Mouse (Mus musculus): Measurements from ENCODE around the gene Olfr568. TPM values are rescaled to one million over a fixed set of nuclear protein-coding genes. Genes with fewer than 3 reads are reported as not detected.

The Olfr568 gene
- polyA plus RNA-seq (2012; rRNA removed): not detected in 2 replicates

DNA sequence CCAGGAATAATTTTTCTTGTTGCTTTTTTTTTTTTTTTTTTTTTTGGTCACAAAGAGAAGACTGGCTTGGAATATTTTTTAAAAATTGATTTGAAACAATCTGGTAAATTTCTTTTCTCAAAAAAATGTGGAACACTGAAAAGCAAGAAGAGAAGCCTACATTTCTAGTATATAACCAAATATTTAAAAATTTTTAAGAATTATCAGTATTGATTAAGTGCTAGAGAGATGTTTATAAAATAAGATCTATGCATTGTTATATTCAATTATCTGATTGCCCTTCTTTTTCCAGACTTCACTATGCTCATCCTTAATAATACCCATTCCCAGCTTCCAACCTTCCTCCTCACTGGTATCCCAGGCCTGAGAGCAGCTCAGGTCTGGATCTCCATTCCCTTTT is at the start of gene Olfr568:
Gene Olfr568 (plus strand): TSS at position 301 of the 400 bp plus-strand sequence.
- no peaks in the 10 kb centered on the region for H3K27me3 ChIP-seq (ENCODE audit: control insufficient read depth, insufficient read depth, low read length)
- no peak within 1 kb of the TSS for H3K27ac ChIP-seq (ENCODE audit: insufficient read depth, low read length)
- H3K4me3 ChIP-seq (replicated peaks; ENCODE audit: insufficient read depth, low read depth, low read length): no peak within 1 kb of the TSS
- TF ChIP-seq POLR2A (IDR thresholded peaks at IDR 0.05; ENCODE audit: borderline replicate concordance, insufficient read depth, low read length) (no peak), CTCF (IDR thresholded peaks at IDR 0.05; ENCODE audit: borderline replicate concordance, insufficient read depth, low read depth, low read length) (no peak)
- no peaks in the 10 kb centered on the region for H3K4me1 ChIP-seq (ENCODE audit: control insufficient read depth, insufficient read depth, low read length)
- DNase-seq: no peak

DNA sequence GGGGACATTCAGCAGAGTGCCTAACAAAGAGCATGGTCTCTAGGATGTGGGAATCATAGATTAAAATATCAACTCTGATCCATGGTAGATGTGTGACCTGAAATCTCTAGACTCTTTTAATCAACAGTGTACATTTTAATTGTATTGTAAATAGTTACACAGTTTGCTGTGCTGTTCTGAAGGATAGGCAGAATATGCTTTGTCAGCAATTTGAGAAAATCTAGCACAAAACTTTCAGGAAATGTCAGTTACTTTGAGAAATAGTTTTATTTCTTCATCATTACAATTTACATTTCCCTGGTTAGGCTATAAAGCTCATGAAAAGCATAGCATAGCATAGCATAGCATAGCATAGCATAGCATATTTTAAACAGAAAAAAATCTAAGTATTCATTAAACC is 21.1 kb upstream of the Olfr568 start:
- no peak overlapping the region for H3K27ac ChIP-seq (ENCODE audit: insufficient read depth, low read length)
- no peaks in the 10 kb centered on the region for H3K27me3 ChIP-seq (ENCODE audit: control insufficient read depth, insufficient read depth, low read length)
- no peaks in the 10 kb centered on the region for H3K4me1 ChIP-seq (ENCODE audit: control insufficient read depth, insufficient read depth, low read length)
- DNase-seq: no peak
- TF ChIP-seq POLR2A (IDR thresholded peaks at IDR 0.05; ENCODE audit: borderline replicate concordance, insufficient read depth, low read length) (no peak), CTCF (IDR thresholded peaks at IDR 0.05; ENCODE audit: borderline replicate concordance, insufficient read depth, low read depth, low read length) (no peak)
- no peak overlapping the region for H3K4me3 ChIP-seq (replicated peaks; ENCODE audit: insufficient read depth, low read depth, low read length)

DNA sequence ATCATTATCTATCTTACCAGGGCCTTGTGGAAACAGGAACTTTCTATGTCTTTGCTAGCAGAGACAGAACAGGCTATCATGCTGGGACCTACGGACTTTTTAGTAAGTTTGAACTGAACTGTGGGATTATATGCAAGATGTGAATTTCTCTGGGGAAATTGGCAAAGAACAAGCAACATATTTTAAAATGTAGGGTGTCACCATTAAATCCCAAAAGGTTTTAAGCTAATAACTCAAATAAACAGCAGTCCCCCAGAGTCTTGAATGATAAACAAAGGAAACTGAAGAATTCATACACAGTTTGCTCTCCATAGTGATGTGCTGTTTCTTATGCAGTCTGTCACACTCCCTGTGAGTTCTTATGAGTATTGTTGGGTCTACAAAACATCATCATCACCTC is 18.3 kb upstream of the Olfr568 start, which contains the start of gene Olfr566:
Gene Olfr566 (minus strand): TSS at position 101 of the 400 bp plus-strand sequence.
- DNase-seq: no peak
- WGBS: 79% methylated on average over 1 of the region's 1 CpGs
- TF ChIP-seq CTCF (IDR thresholded peaks at IDR 0.05; ENCODE audit: borderline replicate concordance, insufficient read depth, low read depth, low read length): no peak
- no peak for TF ChIP-seq POLR2A (IDR thresholded peaks at IDR 0.05; ENCODE audit: borderline replicate concordance, insufficient read depth, low read length)
- Histone ChIP-seq H3K4me1 (ENCODE audit: control insufficient read depth, insufficient read depth, low read length) (no peaks in the 10 kb centered on the region), H3K4me3 (replicated peaks; ENCODE audit: insufficient read depth, low read depth, low read length) (no peak within 1 kb of the TSS), H3K27ac (ENCODE audit: insufficient read depth, low read length) (no peak within 1 kb of the TSS), H3K27me3 (ENCODE audit: control insufficient read depth, insufficient read depth, low read length) (no peaks in the 10 kb centered on the region)

DNA sequence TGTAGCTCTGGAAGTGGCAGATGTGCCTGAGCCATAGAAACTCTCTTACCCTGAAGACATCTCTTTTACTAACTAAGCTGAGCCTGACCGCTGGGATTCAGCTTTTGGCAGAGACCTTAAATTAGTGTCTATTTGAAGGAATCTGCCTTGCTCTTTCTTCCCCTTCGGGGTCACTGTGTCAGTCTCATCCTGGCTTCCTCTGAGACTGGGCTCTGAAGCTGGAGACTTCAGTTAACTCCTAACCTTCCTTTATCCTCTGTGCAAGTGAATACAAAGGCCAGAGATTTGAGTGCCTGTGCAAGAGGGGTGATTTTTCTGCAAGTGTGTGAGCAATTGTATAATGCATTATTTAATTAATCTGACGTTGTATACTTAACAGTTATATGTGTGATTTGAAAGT is 13.9 kb downstream of the Olfr568 start, which contains the start of gene Olfr569:
Gene Olfr569 (minus strand): TSS at position 101 of the 400 bp plus-strand sequence.
- Histone ChIP-seq H3K27ac (ENCODE audit: insufficient read depth, low read length) (no peak within 1 kb of the TSS), H3K27me3 (ENCODE audit: control insufficient read depth, insufficient read depth, low read length) (no peaks in the 10 kb centered on the region), H3K4me1 (ENCODE audit: control insufficient read depth, insufficient read depth, low read length) (no peaks in the 10 kb centered on the region), H3K4me3 (replicated peaks; ENCODE audit: insufficient read depth, low read depth, low read length) (no peak within 1 kb of the TSS)
- DNase-seq: no peak
- no peak for TF ChIP-seq POLR2A (IDR thresholded peaks at IDR 0.05; ENCODE audit: borderline replicate concordance, insufficient read depth, low read length)
- TF ChIP-seq CTCF (IDR thresholded peaks at IDR 0.05; ENCODE audit: borderline replicate concordance, insufficient read depth, low read depth, low read length): no peak
- WGBS: 59% methylated on average over 3 of the region's 3 CpGs

DNA sequence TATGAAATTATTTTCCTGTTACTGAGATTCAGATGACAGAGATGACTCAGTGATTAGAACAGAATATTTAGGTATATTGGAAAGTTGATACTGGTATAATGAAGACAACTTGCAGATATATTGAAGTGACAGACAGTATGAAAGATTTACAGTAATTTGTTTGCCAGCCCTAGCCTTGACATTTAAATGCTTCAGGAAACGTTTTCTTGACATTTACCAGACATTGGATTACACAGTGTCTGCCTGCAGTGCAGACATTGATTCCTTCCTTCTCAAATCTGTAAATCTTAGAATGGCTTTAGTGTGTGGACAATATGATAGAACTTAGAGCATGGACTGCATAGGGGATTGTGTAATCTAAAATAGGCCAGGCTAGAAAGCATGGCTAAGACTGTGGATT is 38.3 kb downstream of the Olfr568 start:
- TF ChIP-seq CTCF (IDR thresholded peaks at IDR 0.05; ENCODE audit: borderline replicate concordance, insufficient read depth, low read depth, low read length) (no peak), POLR2A (IDR thresholded peaks at IDR 0.05; ENCODE audit: borderline replicate concordance, insufficient read depth, low read length) (no peak)
- Histone ChIP-seq H3K27ac (ENCODE audit: insufficient read depth, low read length) (no peak overlapping the region), H3K4me1 (ENCODE audit: control insufficient read depth, insufficient read depth, low read length) (no peaks in the 10 kb centered on the region), H3K4me3 (replicated peaks; ENCODE audit: insufficient read depth, low read depth, low read length) (no peak overlapping the region), H3K27me3 (ENCODE audit: control insufficient read depth, insufficient read depth, low read length) (no peaks in the 10 kb centered on the region)
- no peak for DNase-seq
- WGBS: 55% methylated on average over 1 of the region's 1 CpGs

DNA sequence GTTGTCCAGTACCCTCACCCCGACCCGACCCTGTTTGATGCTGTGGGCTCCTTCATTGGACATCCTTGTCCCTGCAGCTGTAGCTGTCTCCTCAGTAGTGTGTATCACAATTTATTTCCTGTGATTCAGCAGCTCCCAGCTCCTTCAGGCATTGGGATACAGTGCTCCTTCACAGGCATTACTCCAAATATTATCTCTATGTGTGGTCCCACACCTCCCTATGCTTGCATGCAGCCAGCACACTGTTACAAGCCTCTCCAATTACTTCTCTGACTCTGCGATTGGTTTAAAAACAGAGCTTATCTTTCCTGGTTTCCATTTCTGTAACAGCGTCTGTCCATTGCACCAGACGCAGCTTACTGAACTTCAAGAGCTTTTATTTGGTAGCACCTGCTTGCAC is 39.5 kb downstream of the Olfr568 start:
- Histone ChIP-seq H3K27ac (ENCODE audit: insufficient read depth, low read length) (no peak overlapping the region), H3K4me3 (replicated peaks; ENCODE audit: insufficient read depth, low read depth, low read length) (no peak overlapping the region), H3K27me3 (ENCODE audit: control insufficient read depth, insufficient read depth, low read length) (no peaks in the 10 kb centered on the region), H3K4me1 (ENCODE audit: control insufficient read depth, insufficient read depth, low read length) (no peaks in the 10 kb centered on the region)
- 78% methylated on average over 5 of the region's 5 CpGs for WGBS
- DNase-seq: no peak
- no peak for TF ChIP-seq CTCF (IDR thresholded peaks at IDR 0.05; ENCODE audit: borderline replicate concordance, insufficient read depth, low read depth, low read length)
- TF ChIP-seq POLR2A (IDR thresholded peaks at IDR 0.05; ENCODE audit: borderline replicate concordance, insufficient read depth, low read length): no peak

DNA sequence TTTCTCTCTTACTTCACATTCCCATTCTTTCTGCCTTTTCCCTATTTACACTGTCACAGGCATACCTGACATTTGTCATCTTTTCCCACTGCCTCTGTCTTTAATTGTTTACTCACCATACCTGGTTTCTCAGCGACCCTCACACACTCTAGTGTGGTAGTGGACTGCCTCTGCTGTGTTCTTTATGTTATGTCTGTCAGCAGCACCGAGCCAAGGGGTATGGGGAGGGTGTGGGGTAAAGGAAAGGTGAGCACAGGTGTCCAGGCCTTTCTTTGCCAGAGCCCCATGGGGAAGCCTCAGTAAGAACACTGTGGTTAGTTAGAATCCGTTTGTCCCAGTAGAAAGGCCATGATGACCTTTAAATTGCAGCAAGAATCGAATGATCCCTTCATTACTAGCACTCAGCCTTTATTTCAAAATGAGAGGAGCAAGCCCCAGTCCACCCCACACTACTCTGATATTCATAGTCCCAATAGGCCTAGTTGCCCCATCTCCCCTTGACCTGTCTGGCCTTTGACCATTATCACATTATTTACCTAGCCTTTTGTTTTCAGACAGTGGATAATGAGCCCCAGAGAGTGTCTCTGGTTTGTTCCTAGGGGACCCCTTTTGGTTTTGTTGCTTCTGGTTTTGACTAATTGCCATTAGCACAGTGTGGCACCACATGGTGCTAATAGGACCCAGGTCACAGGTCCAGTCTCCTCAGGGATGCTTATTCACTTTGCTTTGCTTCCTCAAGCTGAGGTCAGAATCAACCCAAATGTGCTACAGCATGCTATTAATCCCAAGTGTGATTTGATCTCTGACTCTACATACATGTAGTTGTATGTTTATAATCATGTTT is 40.3 kb downstream of the Olfr568 start, which contains the start of gene Olfr571:
Gene Olfr571 (minus strand): TSS at position 505 of the 844 bp plus-strand sequence.
- no peak for DNase-seq
- H3K27me3 ChIP-seq (ENCODE audit: control insufficient read depth, insufficient read depth, low read length): no peaks in the 10 kb centered on the region
- TF ChIP-seq POLR2A (IDR thresholded peaks at IDR 0.05; ENCODE audit: borderline replicate concordance, insufficient read depth, low read length) (no peak), CTCF (IDR thresholded peaks at IDR 0.05; ENCODE audit: borderline replicate concordance, insufficient read depth, low read depth, low read length) (no peak)
- H3K4me3 ChIP-seq (replicated peaks; ENCODE audit: insufficient read depth, low read depth, low read length): no peak within 1 kb of the TSS
- H3K27ac ChIP-seq (ENCODE audit: insufficient read depth, low read length): no peak within 1 kb of the TSS
- 71% methylated on average over 4 of the region's 4 CpGs for WGBS
- no peaks in the 10 kb centered on the region for H3K4me1 ChIP-seq (ENCODE audit: control insufficient read depth, insufficient read depth, low read length)

DNA sequence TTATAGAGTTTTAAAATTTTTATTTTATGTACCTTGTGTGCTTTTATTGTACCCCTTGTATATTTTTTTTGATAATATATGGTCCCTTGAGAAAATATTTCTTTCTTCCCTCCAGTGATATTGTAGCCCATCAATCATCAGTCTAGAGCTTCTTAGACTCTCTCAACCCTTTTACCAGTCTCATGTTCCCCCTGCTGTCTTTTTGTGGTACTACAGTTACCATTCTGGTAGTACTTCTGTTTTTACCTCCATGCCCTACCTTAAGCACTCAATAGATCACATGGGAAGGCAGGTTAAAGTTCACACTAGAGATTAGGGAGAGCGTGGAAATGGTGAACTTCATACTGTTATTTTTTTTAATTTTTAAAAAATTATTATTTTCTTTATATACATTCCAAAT is 42.7 kb downstream of the Olfr568 start:
- TF ChIP-seq CTCF (IDR thresholded peaks at IDR 0.05; ENCODE audit: borderline replicate concordance, insufficient read depth, low read depth, low read length): no peak
- no peak for TF ChIP-seq POLR2A (IDR thresholded peaks at IDR 0.05; ENCODE audit: borderline replicate concordance, insufficient read depth, low read length)
- DNase-seq: peak in 1 of 2 experiments; percentile 8
- Histone ChIP-seq H3K27me3 (ENCODE audit: control insufficient read depth, insufficient read depth, low read length) (no peaks in the 10 kb centered on the region), H3K4me1 (ENCODE audit: control insufficient read depth, insufficient read depth, low read length) (no peaks in the 10 kb centered on the region), H3K4me3 (replicated peaks; ENCODE audit: insufficient read depth, low read depth, low read length) (no peak overlapping the region), H3K27ac (ENCODE audit: insufficient read depth, low read length) (no peak overlapping the region)
- 8% methylated on average over 1 of the region's 1 CpGs for WGBS
